Mouse (Mus musculus) heart, adult 2 months (tissue): ENCODE measurements around the gene Tgds. TPM values are rescaled to one million over a fixed set of nuclear protein-coding genes. Genes with fewer than 3 reads are reported as not detected.

ENCODE experiments used
- DNase-seq, 2 experiments: peaks; one replicate each; pipeline ENCODE4 v3.0.0; 2021
- H3K27ac ChIP-seq: fragments of 200-600 bp; 2 replicates; pipeline ENCODE4 v1.8.1; 2022
- H3K27me3 ChIP-seq: fragments of 200-500 bp; 2 replicates; pipeline ENCODE4 v1.6.1; 2012; ENCODE audit warnings: mild to moderate bottlenecking, low read length, inconsistent platforms, mixed read lengths; ENCODE audit not compliant: control insufficient read depth, insufficient read depth
- H3K36me3 ChIP-seq: fragments of 200-500 bp; 2 replicates; pipeline ENCODE4 v1.6.1; 2012; ENCODE audit warnings: low read length, inconsistent platforms; ENCODE audit not compliant: control insufficient read depth, insufficient read depth
- H3K4me1 ChIP-seq: fragments of 200-500 bp; 2 replicates; pipeline ENCODE4 v1.6.1; 2011; ENCODE audit warnings: low read length; ENCODE audit not compliant: control insufficient read depth, insufficient read depth
- H3K4me3 ChIP-seq: fragments of 200-600 bp; 2 replicates; pipeline ENCODE4 v1.8.1; 2022
- H3K79me2 ChIP-seq: fragments of 200-500 bp; replicated peaks from 2 replicates; pipeline ENCODE4 v1.6.1; 2012; ENCODE audit warnings: mild to moderate bottlenecking, inconsistent platforms, low read length, moderate library complexity, mixed read lengths; ENCODE audit not compliant: control insufficient read depth, insufficient read depth
- H3K9ac ChIP-seq: fragments of 200-500 bp; 2 replicates; pipeline ENCODE4 v1.6.1; 2012; ENCODE audit warnings: low read depth, mild to moderate bottlenecking, control low read depth, inconsistent platforms, low read length, mixed read lengths
- CTCF ChIP-seq: fragments of 200-600 bp; IDR thresholded peaks from 2 replicates; pipeline ENCODE4 v1.8.1; 2022; ENCODE audit warnings: antibody characterized with exemption, mild to moderate bottlenecking, moderate library complexity
- EP300 ChIP-seq: fragments of 200-500 bp; IDR thresholded peaks from 2 replicates; pipeline ENCODE4 v1.6.1; 2011; ENCODE audit warnings: low read depth, low read length, control low read depth; ENCODE audit not compliant: insufficient read depth
- POLR2A ChIP-seq: fragments of 200-500 bp; IDR thresholded peaks from 2 replicates; pipeline ENCODE4 v1.6.1; 2011; ENCODE audit warnings: mild to moderate bottlenecking, low read depth, low read length, control low read depth; ENCODE audit not compliant: insufficient read depth
- WGBS: fragments of 180-500 bp; shearing (Covaris S2); methylation state at CpG from one replicate; pipeline ENCODE4 v1.1.7; 2018; 5-methylcytosine and 5-hydroxymethylcytosine counted together
- intact Hi-C: fragments of 180-260 bp; cut with DNase I; formaldehyde crosslinking; loops from one replicate; pipeline ENCODE4 v1.15.1; 2025
- polyA plus RNA-seq: library from polyadenylated mRNA; depleted of rRNA; stranded (reverse); fragments of >200 nt; gene quantifications from 2 replicates; pipeline ENCODE4 v1.2.3, GENCODE M21; 2012; rRNA removed
- total RNA-seq, 2 experiments: library from RNA; stranded (reverse); gene quantifications; 2 replicates each; pipeline ENCODE4 v1.2.3; 2021

Tgds gene
- total and polyA plus RNA-seq, 3 experiments, result 6.4 to 10.3 (median 8.7) TPM

- DNase-seq, result no peak
- H3K4me3 ChIP-seq, result no peak overlapping the region
- no peaks in the 10 kb centered on the region for H3K36me3 ChIP-seq
- H3K4me1 ChIP-seq, result peaks cover 1% of the 10 kb centered on the region; the same call in 1 of the 2 replicates
- TF ChIP-seq EP300, result no peak
- TF ChIP-seq CTCF, result no peak
- no peak for TF ChIP-seq POLR2A
- H3K9ac ChIP-seq, result no peak overlapping the region
- intact Hi-C loops, result no loop called here
- no peak overlapping the region for H3K27ac ChIP-seq
- no peaks in the 10 kb centered on the region for H3K27me3 ChIP-seq
- WGBS, result 88% methylated on average over 6 of the region's 6 CpGs
- no peaks in the 10 kb centered on the region for H3K79me2 ChIP-seq
These were observed 48.7 kb downstream of the Tgds start for GRCm38 (mm10) chr14:118083851-118084250.

GRCm38 (mm10) chr14:118080606-118081005 is 51.9 kb downstream of the Tgds start:
- TF ChIP-seq CTCF, result no peak
- TF ChIP-seq POLR2A, result no peak
- TF ChIP-seq EP300, result no peak
- Histone ChIP-seq H3K4me1 (no peaks in the 10 kb centered on the region), H3K27me3 (no peaks in the 10 kb centered on the region), H3K9ac (no peak overlapping the region), H3K36me3 (no peaks in the 10 kb centered on the region), H3K27ac (no peak overlapping the region), H3K79me2 (no peaks in the 10 kb centered on the region), H3K4me3 (0 out of 2 replicates have a peak overlapping the region, but pooled peaks have one; percentile 2)
- intact Hi-C loops, result no loop called here
- WGBS, result 43% methylated on average over 11 of the region's 11 CpGs
- no peak for DNase-seq

- WGBS, result 39% methylated on average over 12 of the region's 12 CpGs
- H3K36me3 ChIP-seq, result no peaks in the 10 kb centered on the region
- no peak for DNase-seq
- no peaks in the 10 kb centered on the region for H3K27me3 ChIP-seq
- intact Hi-C loops, result no loop called here
- TF ChIP-seq EP300, result 0 out of 2 replicates have a peak, but pooled peaks have one; percentile 37
- no peak for TF ChIP-seq POLR2A
- TF ChIP-seq CTCF, result no peak
- H3K27ac ChIP-seq, result peak overlapping the region; percentile 84
- H3K4me1 ChIP-seq, result peaks cover 2% of the 10 kb centered on the region; the same call in 1 of the 2 replicates
- no peak overlapping the region for H3K4me3 ChIP-seq
- no peak overlapping the region for H3K9ac ChIP-seq
- H3K79me2 ChIP-seq, result no peaks in the 10 kb centered on the region
These were observed 62.5 kb downstream of the Tgds start for GRCm38 (mm10) chr14:118070100-118070499.

- H3K9ac ChIP-seq, result no peak overlapping the region
- intact Hi-C loops, result loop anchor here (1.0 kb wide), 1 partner anchor 19 kb away; no protein-coding TSS in a partner anchor
- peak overlapping the region; percentile 84 for H3K27ac ChIP-seq
- H3K4me1 ChIP-seq, result peaks cover 2% of the 10 kb centered on the region; the same call in 1 of the 2 replicates
- TF ChIP-seq POLR2A, result no peak
- no peak for TF ChIP-seq EP300
- no peak for TF ChIP-seq CTCF
- no peaks in the 10 kb centered on the region for H3K36me3 ChIP-seq
- 48% methylated on average over 12 of the region's 12 CpGs for WGBS
- DNase-seq, result peak in 1 of 2 experiments; percentile 33
- H3K4me3 ChIP-seq, result no peak overlapping the region
- no peaks in the 10 kb centered on the region for H3K79me2 ChIP-seq
- no peaks in the 10 kb centered on the region for H3K27me3 ChIP-seq
These were observed 63.0 kb downstream of the Tgds start for GRCm38 (mm10) chr14:118069439-118070079.

Other genes starting within 250 kb of the Tgds start
- gene Dct, start 80.5 kb downstream of the Tgds start, total RNA-seq, result 1 to 10 TPM; 2.5 to 5.1 TPM
- 2.1 and 3.6 TPM in 2 replicates for gene Dct, start 80.5 kb downstream of the Tgds start, polyA plus RNA-seq
- gene Gpr180, start 4.4 kb upstream of the Tgds start, total RNA-seq, result 10 to 100 TPM; 19.9 TPM
- 25.8 and 35.2 TPM in 2 replicates for gene Gpr180, start 4.4 kb upstream of the Tgds start, polyA plus RNA-seq
- gene Sox21, start 104.3 kb upstream of the Tgds start, total RNA-seq, result not detected
- gene Sox21, start 104.3 kb upstream of the Tgds start, polyA plus RNA-seq, result 0.21 TPM in 1 of 2 replicates, not detected in the other
- not detected for gene Gm9376, start 134.2 kb upstream of the Tgds start, total RNA-seq
- not detected in 2 replicates for gene Gm9376, start 134.2 kb upstream of the Tgds start, polyA plus RNA-seq